Mouse (Mus musculus): Measurements from ENCODE around the gene Chtf18. TPM values are rescaled to one million over a fixed set of nuclear protein-coding genes. Genes with fewer than 3 reads are reported as not detected.

Chtf18 gene
- total and polyA plus RNA-seq, 3 experiments: 35.5 to 71.1 TPM; not detected in 1

DNA sequence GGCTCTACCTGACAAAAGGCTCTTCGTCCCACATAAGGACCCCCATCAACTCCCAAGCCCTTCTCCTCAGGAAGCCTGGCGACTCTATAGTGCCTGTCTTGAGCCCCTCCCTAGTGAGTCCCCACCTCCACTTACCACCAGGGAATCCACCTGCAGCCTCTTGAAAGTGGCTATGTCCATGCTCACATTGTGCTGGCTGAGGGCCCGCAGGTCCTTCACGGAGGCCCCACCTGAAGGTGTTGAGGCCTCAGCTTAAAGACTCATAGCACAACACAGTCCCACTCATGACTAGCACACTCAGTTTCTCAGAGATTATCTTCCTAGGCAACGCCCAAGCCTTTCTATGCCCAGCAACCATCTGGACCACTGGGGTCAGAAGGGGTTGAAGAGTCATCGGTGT is 22.1 kb upstream of the Chtf18 start:
- no peaks in the 10 kb centered on the region for H3K4me1 ChIP-seq (ENCODE audit: control insufficient read depth in 1 of 2, insufficient read depth in 2 of 2, low read length in 2 of 2)
- no peak overlapping the region for H3K27ac ChIP-seq (ENCODE audit: control insufficient read depth, low read depth, low read length)
- TF ChIP-seq GABPA (IDR thresholded peaks at IDR 0.05; ENCODE audit: low read depth, low read length) (no peak), ZNF384 (IDR thresholded peaks at IDR 0.05; ENCODE audit: low read depth, low read length) (no peak), POLR2A (IDR thresholded peaks at IDR 0.05; ENCODE audit: control insufficient read depth in 1 of 2, insufficient read depth in 1 of 2, low read depth in 1 of 2, low read length in 2 of 2, poor library complexity in 1 of 2) (no peak), SIN3A (IDR thresholded peaks at IDR 0.05; ENCODE audit: low read length) (no peak), BHLHE40 (IDR thresholded peaks at IDR 0.05; ENCODE audit: borderline replicate concordance, low read depth, low read length) (no peak), TBP (IDR thresholded peaks at IDR 0.05; ENCODE audit: low read depth, low read length) (no peak), MXI1 (IDR thresholded peaks at IDR 0.05; ENCODE audit: low read depth, low read length) (no peak), JUND (IDR thresholded peaks at IDR 0.05; ENCODE audit: low read depth, low read length) (no peak), CTCF (IDR thresholded peaks at IDR 0.05 in 2 of 3, conservative IDR thresholded peaks at IDR 0.05 in 1 of 3; ENCODE audit: control insufficient read depth in 1 of 3, insufficient read depth in 1 of 3, low read depth in 2 of 3, low read length in 3 of 3, poor library complexity in 1 of 3, severe bottlenecking in 1 of 3) (no peak), MAFK (IDR thresholded peaks at IDR 0.05; ENCODE audit: borderline replicate concordance, low read depth, low read length) (no peak), MAZ (IDR thresholded peaks at IDR 0.05; ENCODE audit: low read depth, low read length) (no peak), USF1 (IDR thresholded peaks at IDR 0.05; ENCODE audit: low read depth, low read length) (no peak), USF2 (IDR thresholded peaks at IDR 0.05; ENCODE audit: borderline replicate concordance in 1 of 2, insufficient read depth in 1 of 2, low read depth in 1 of 2, low read length in 2 of 2) (no peak)
- no peaks in the 10 kb centered on the region for H3K9me3 ChIP-seq (replicated peaks; ENCODE audit: insufficient read depth, low read length)
- peaks cover 0 to 1% of the 10 kb centered on the region in 2 experiments; a peak in 1 of 4 replicates for H3K27me3 ChIP-seq (ENCODE audit: control insufficient read depth in 1 of 2, insufficient read depth in 2 of 2, low read length in 2 of 2)
- no peak for DNase-seq (ENCODE audit: low read depth, low spot score)
- no peak overlapping the region for H3K4me3 ChIP-seq (ENCODE audit: control insufficient read depth in 1 of 2, insufficient read depth in 1 of 2, low read depth in 2 of 2, low read length in 2 of 2)
- H3K9ac ChIP-seq (ENCODE audit: control insufficient read depth, low read depth, low read length, poor library complexity, severe bottlenecking): no peak overlapping the region
- H3K79me2 ChIP-seq (ENCODE audit: control insufficient read depth, insufficient read depth, low read length, poor library complexity): no peaks in the 10 kb centered on the region
- no peaks in the 10 kb centered on the region for H3K36me3 ChIP-seq (ENCODE audit: control insufficient read depth in 1 of 2, insufficient read depth in 2 of 2, low read length in 2 of 2)

DNA sequence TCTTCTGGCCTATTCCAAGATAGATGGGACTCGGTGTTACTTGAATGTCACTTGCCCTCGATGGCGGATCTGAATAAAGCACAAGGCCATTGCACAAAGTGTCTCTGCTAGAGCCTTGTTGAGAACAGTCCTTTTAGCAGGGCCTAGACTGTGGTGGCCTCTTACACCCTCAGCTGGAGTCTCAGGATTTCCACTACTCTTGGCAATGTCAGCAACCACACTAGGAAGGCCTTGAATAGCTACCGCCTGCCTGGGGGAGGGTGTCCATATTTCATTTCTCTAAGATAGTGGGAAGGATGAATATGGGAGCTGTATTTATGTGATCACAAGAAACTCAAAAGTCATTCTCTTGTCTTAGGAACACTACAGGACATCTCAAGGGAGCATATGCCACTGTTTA is 21.0 kb upstream of the Chtf18 start:
- H3K79me2 ChIP-seq (ENCODE audit: control insufficient read depth, insufficient read depth, low read length, poor library complexity): no peaks in the 10 kb centered on the region
- no peaks in the 10 kb centered on the region for H3K4me1 ChIP-seq (ENCODE audit: control insufficient read depth in 1 of 2, insufficient read depth in 2 of 2, low read length in 2 of 2)
- no peak overlapping the region for H3K27ac ChIP-seq (ENCODE audit: control insufficient read depth, low read depth, low read length)
- no peaks in the 10 kb centered on the region for H3K9me3 ChIP-seq (replicated peaks; ENCODE audit: insufficient read depth, low read length)
- no peak overlapping the region for H3K4me3 ChIP-seq (ENCODE audit: control insufficient read depth in 1 of 2, insufficient read depth in 1 of 2, low read depth in 2 of 2, low read length in 2 of 2)
- peaks cover 0 to 3% of the 10 kb centered on the region in 2 experiments; a peak in 1 of 4 replicates for H3K27me3 ChIP-seq (ENCODE audit: control insufficient read depth in 1 of 2, insufficient read depth in 2 of 2, low read length in 2 of 2)
- DNase-seq (ENCODE audit: low read depth, low spot score): no peak
- no peaks in the 10 kb centered on the region for H3K36me3 ChIP-seq (ENCODE audit: control insufficient read depth in 1 of 2, insufficient read depth in 2 of 2, low read length in 2 of 2)
- H3K9ac ChIP-seq (ENCODE audit: control insufficient read depth, low read depth, low read length, poor library complexity, severe bottlenecking): no peak overlapping the region
- TF ChIP-seq MYB (IDR thresholded peaks at IDR 0.05; ENCODE audit: low read depth, low read length) (no peak), SMC3 (IDR thresholded peaks at IDR 0.05; ENCODE audit: low read depth, low read length) (no peak), HCFC1 (IDR thresholded peaks at IDR 0.05; ENCODE audit: low read depth, low read length) (no peak), RAD21 (IDR thresholded peaks at IDR 0.05; ENCODE audit: low read depth, low read length) (no peak), CHD1 (IDR thresholded peaks at IDR 0.05; ENCODE audit: low read depth, low read length) (no peak), ZNF384 (IDR thresholded peaks at IDR 0.05; ENCODE audit: low read depth, low read length) (no peak), JUND (IDR thresholded peaks at IDR 0.05; ENCODE audit: low read depth, low read length) (no peak), USF1 (IDR thresholded peaks at IDR 0.05; ENCODE audit: low read depth, low read length) (no peak), MAFK (IDR thresholded peaks at IDR 0.05; ENCODE audit: borderline replicate concordance, low read depth, low read length) (no peak), KAT2A (conservative IDR thresholded peaks at IDR 0.05; ENCODE audit: low read depth, low read length) (no peak), CHD2 (IDR thresholded peaks at IDR 0.05; ENCODE audit: low read length) (no peak), E2F4 (IDR thresholded peaks at IDR 0.05; ENCODE audit: borderline replicate concordance, low read depth, low read length) (no peak), GATA1 (IDR thresholded peaks at IDR 0.05; ENCODE audit: low read depth, low read length) (no peak), EP300 (IDR thresholded peaks at IDR 0.05; ENCODE audit: low read depth in 1 of 2, low read length in 2 of 2) (no peak), MXI1 (IDR thresholded peaks at IDR 0.05; ENCODE audit: low read depth, low read length) (no peak), UBTF (IDR thresholded peaks at IDR 0.05; ENCODE audit: borderline replicate concordance, insufficient read depth, low read depth, low read length) (no peak), MEF2A (IDR thresholded peaks at IDR 0.05; ENCODE audit: extremely low read depth, insufficient replicate concordance, low read depth, low read length, poor library complexity, severe bottlenecking) (no peak), ZMIZ1 (IDR thresholded peaks at IDR 0.05; ENCODE audit: low read depth, low read length) (no peak), TBP (IDR thresholded peaks at IDR 0.05; ENCODE audit: low read depth, low read length) (no peak)
